ENCODE assay signal across 16 mouse cellular contexts in genomic region chr7:112378476-112378875, GRCm38 (mm10). TPM values are rescaled to one million over a fixed set of nuclear protein-coding genes. Genes with fewer than 3 reads are reported as not detected.
DNase-seq lines count a peak whose midpoint lies in the region; ATAC-seq and TF ChIP-seq lines count a peak whose summit lies in the region.
"Had no signal": no experiment of that assay in that cellular context is flagged by ENCODE, and none has a peak within 500 bp of the region (broad histone marks: within the 10 kb centered on the region; RNA-seq: fewer than 3 reads in every experiment).

No protein-coding gene starts in this region.

- no peaks in the 10 kb centered on the region for H3K9me3 ChIP-seq in heart, embryonic 15.5 days (replicated peaks)
- H3K9me3 ChIP-seq: embryonic facial prominence, embryonic 13.5 days; midbrain, embryonic 12.5 days; neural tube, embryonic 13.5 days had no signal

- no peak overlapping the region for H3K4me3 ChIP-seq in heart, embryonic 15.5 days
- H3K4me3 ChIP-seq in testis, adult 2 months (ENCODE audit: control insufficient read depth, low read depth, low read length), result peak overlapping the region; percentile 63
- H3K4me3 ChIP-seq: embryonic facial prominence, embryonic 13.5 days; midbrain, embryonic 12.5 days; neural tube, embryonic 13.5 days had no signal

- no peak for ATAC-seq in heart, embryonic 15.5 days (replicated peaks; ENCODE audit: insufficient number of reproducible peaks, insufficient read depth, low FRiP score, low read depth)
- ATAC-seq: Patski had no signal

- no peaks in the 10 kb centered on the region for H3K27me3 ChIP-seq in heart, embryonic 15.5 days
- no peaks in the 10 kb centered on the region for H3K27me3 ChIP-seq in testis, adult 2 months (ENCODE audit: control insufficient read depth, insufficient read depth, low read length)
- H3K27me3 ChIP-seq: embryonic facial prominence, embryonic 13.5 days; midbrain, embryonic 12.5 days; neural tube, embryonic 13.5 days; Patski had no signal

- 0 out of 2 replicates have a peak, but pooled peaks cover 4% of the 10 kb centered on the region for H3K36me3 ChIP-seq in heart, embryonic 15.5 days
- no peaks in the 10 kb centered on the region for H3K36me3 ChIP-seq in testis, adult 2 months (ENCODE audit: control insufficient read depth, insufficient read depth, low read length)
- H3K36me3 ChIP-seq: embryonic facial prominence, embryonic 13.5 days; midbrain, embryonic 12.5 days; neural tube, embryonic 13.5 days had no signal

- no peak overlapping the region for H3K9ac ChIP-seq in heart, embryonic 15.5 days
- H3K9ac ChIP-seq: embryonic facial prominence, embryonic 13.5 days; hindbrain, embryonic 14.5 days; liver, embryonic 14.5 days; midbrain, embryonic 12.5 days had no signal

- WGBS in heart, embryonic 15.5 days, result 56% methylated on average over 5 of the region's 5 CpGs

- peak overlapping the region; percentile 10 for H3K27ac ChIP-seq in heart, embryonic 15.5 days
- peak overlapping the region; percentile 60 for H3K27ac ChIP-seq in testis, adult 2 months (ENCODE audit: control insufficient read depth, insufficient read depth, low read depth, low read length)
- H3K27ac ChIP-seq: embryonic facial prominence, embryonic 13.5 days; hindbrain, embryonic 14.5 days; liver, embryonic 14.5 days; midbrain, embryonic 12.5 days; neural tube, embryonic 13.5 days had no signal

- peaks cover 31% of the 10 kb centered on the region for H3K4me1 ChIP-seq in heart, embryonic 15.5 days (replicated peaks)
- no peaks in the 10 kb centered on the region for H3K4me1 ChIP-seq in testis, adult 2 months (ENCODE audit: control insufficient read depth, insufficient read depth, low read length)
- H3K4me1 ChIP-seq: midbrain, embryonic 12.5 days; neural tube, embryonic 13.5 days had no signal

- no peak for TF ChIP-seq POLR2A in testis, adult 2 months (IDR thresholded peaks at IDR 0.05; ENCODE audit: control insufficient read depth, low read depth, low read length)

- no peak for DNase-seq in heart, adult 9 months (ENCODE audit: low spot score in 2 of 2)
- no peak for DNase-seq in testis, postnatal 10 days (ENCODE audit: low spot score)
- DNase-seq in left cerebral cortex, postnatal 25 days (ENCODE audit: low spot score in 2 of 2), result peak; percentile 66 to 93
- no peak for DNase-seq in ovary, postnatal 10 days (ENCODE audit: low spot score)
- no peak for DNase-seq in adrenal gland, postnatal 36 days
- DNase-seq in thymus, postnatal 4 days, result no peak
- DNase-seq: cerebellum, adult 11-12 months; thymus, postnatal 25 days had no signal

- intact Hi-C loops in left cerebral cortex, postnatal 25 days (cut with DNase I), result no loop called here

- TF ChIP-seq CTCF in testis, adult 2 months (IDR thresholded peaks at IDR 0.05; ENCODE audit: control insufficient read depth, insufficient read depth, insufficient replicate concordance, low read depth, low read length), result no peak

- no peak overlapping the region for H3K4me2 ChIP-seq in heart, embryonic 15.5 days
- H3K4me2 ChIP-seq: embryonic facial prominence, embryonic 13.5 days; hindbrain, embryonic 14.5 days; midbrain, embryonic 12.5 days; neural tube, embryonic 13.5 days had no signal

RNA-seq across cellular contexts. Expression of gene Parva, which starts 48.8 kb away (rescaled TPM):
- polyA plus RNA-seq in heart, embryonic 15.5 days (2015; fragmentation: Nextera tagmentation; extraction: Ambion mirVana), result 74.6 and 83.2 TPM in 2 replicates
- polyA plus RNA-seq in testis, adult 2 months (2012; rRNA removed), result 4.3 and 5.4 TPM in 2 replicates
- 10 to 100 TPM; 53.3 to 53.6 TPM for total RNA-seq in left cerebral cortex, postnatal 25 days (2021)
- total RNA-seq in adrenal gland, postnatal 36 days (2021), result 100 to 1,000 TPM in 1 of 2 experiments, 10 to 100 TPM in 1; 98.6 to 107 TPM

Comparison
In these comparisons a context has a peak if more than half of its experiments do, and no peak if none do; other contexts are left out.
1. DNase-seq: peak in left cerebral cortex, postnatal 25 days (2 of 2); none in heart, adult 9 months (0 of 2), testis, postnatal 10 days (single experiment), ovary, postnatal 10 days (single experiment), adrenal gland, postnatal 36 days (0 of 2) and thymus, postnatal 4 days (single experiment).